Mouse (Mus musculus) adrenal gland, adult (tissue): ENCODE measurements around the gene Pdzrn4.

Experiments used
- DNase-seq, 2 experiments: peaks; one replicate each; pipeline ENCODE4 v3.0.0; 2022 to 2023; ENCODE audit warnings: low spot score in 1 of 2; ENCODE audit not compliant: inconsistent age in 2 of 2

Pdzrn4 gene

GRCm38 (mm10) chr15:92580742-92581383 lies 184.2 kb downstream of the Pdzrn4 start:
- DNase-seq = no peak

GRCm38 (mm10) chr15:92584357-92585138 lies 187.9 kb downstream of the Pdzrn4 start:
- no peak for DNase-seq

- no peak for DNase-seq
Measured at GRCm38 (mm10) chr15:92587431-92587830, 190.8 kb downstream of the Pdzrn4 start.

DNA sequence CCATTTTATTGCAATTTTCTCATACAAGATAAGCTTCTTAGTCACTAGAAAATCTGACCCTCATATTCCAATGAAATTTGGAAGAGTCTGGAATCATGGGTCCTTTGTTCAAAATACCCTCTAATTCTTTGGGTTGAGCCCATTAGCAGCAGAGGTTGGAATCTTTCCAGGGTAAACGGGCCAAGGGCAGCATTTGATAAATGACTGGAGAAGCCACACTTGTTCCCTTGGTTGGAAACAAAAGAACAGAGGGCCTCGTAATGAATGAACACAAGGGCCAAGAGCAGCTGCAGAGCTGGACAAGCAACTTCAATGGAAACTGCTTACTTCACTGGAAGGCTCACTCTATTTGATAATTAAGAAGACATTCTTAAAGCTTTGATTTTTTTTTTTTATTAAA lies 198.0 kb downstream of the Pdzrn4 start:
- DNase-seq = peak; percentile 21 to 69

- peak in 1 of 2 experiments; percentile 50 for DNase-seq
Measured at GRCm38 (mm10) chr15:92597011-92597780, 200.5 kb downstream of the Pdzrn4 start.

GRCm38 (mm10) chr15:92598380-92599295 lies 202.0 kb downstream of the Pdzrn4 start:
- peak in 1 of 2 experiments; percentile 43 for DNase-seq

DNA sequence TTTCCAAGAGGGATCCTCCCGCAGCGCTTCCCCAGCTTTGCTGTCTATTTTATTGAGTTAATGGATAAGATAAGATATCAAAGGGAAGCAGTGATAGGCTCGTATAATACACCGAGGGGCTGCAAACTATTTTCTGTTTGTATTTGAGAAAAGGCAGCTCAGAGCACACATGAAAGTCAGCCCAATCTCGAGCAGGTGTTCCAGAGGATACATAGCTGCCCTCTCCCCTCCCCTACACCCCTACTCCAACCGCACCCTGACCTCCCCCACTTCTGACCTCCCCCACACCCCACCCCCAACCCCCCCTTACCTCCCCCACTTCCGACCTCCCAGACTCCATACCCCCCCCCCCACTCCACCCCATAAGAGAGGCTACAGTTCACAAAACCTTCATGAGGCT lies 202.7 kb downstream of the Pdzrn4 start:
- no peak for DNase-seq

GRCm38 (mm10) chr15:92610866-92611265 lies 214.2 kb downstream of the Pdzrn4 start:
- DNase-seq = no peak

DNA sequence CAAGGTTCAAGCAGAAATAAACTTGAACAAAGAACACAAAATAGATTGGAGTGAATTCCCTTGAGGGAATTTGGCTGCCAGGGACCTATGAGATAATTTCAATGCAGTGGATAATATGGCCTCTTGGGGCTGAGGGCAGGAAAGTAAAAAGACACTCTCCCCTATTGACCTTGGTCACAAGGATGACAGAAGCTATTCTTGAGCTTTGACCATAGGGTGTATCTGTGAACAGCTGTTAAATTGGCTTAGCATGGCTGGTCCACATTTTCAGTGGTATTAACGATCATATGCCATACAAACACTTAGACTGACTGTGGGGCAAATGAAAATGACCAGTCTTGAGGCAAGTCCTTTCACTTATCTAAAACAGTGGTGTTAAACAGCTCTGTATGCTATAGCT lies 215.7 kb downstream of the Pdzrn4 start:
- DNase-seq = no peak

GRCm38 (mm10) chr15:92613228-92613627 lies 216.5 kb downstream of the Pdzrn4 start:
- DNase-seq = no peak

DNA sequence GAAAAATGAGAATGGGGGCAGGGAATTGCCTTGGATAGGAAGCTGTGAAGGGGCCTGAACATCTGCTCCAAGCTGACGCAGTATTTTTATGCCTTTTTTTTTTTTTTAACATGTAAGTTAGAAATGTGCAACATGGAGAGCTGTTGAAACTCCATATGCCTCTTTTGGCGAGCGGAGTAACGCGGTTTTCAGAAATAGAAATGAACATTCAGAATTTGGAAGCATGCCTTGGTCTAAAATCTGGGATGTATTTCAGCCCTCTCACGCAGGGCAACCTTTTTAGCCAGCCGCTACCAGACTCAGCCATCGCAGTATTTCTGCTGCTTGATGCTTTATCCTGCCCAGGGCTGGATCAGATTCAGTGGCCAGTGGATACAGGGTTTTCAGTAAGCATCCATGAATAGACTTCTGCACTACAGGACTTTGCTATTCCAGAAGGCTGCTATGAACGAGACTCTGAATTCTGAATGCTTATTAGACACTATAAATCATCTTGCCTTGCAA lies 225.1 kb downstream of the Pdzrn4 start:
- DNase-seq = no peak

DNA sequence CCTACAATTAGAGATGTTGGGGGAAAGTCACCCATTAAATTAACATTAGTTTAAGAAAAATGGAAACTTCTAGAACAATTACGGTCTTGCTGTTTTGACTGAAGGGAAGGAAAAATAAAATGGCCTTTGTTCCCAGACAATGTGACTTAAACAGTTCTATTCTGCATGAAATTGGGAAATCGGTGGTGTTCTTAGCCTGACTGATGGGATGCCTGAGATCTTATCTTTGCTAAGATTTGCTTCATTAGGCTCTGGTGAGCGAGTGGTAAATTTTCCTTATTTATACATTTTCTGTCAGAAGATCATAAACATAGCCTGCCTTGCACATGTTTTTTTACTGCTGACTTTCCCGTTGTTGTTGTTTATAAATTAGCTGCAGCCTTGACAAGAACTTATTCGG lies 225.6 kb downstream of the Pdzrn4 start:
- DNase-seq = no peak

- DNase-seq = no peak
Measured at GRCm38 (mm10) chr15:92629172-92629571, 232.5 kb downstream of the Pdzrn4 start.

- DNase-seq = peak; percentile 4 to 29
Measured at GRCm38 (mm10) chr15:92634044-92634610, 237.4 kb downstream of the Pdzrn4 start.

GRCm38 (mm10) chr15:92640212-92641082 lies 243.8 kb downstream of the Pdzrn4 start:
- DNase-seq = no peak

DNA sequence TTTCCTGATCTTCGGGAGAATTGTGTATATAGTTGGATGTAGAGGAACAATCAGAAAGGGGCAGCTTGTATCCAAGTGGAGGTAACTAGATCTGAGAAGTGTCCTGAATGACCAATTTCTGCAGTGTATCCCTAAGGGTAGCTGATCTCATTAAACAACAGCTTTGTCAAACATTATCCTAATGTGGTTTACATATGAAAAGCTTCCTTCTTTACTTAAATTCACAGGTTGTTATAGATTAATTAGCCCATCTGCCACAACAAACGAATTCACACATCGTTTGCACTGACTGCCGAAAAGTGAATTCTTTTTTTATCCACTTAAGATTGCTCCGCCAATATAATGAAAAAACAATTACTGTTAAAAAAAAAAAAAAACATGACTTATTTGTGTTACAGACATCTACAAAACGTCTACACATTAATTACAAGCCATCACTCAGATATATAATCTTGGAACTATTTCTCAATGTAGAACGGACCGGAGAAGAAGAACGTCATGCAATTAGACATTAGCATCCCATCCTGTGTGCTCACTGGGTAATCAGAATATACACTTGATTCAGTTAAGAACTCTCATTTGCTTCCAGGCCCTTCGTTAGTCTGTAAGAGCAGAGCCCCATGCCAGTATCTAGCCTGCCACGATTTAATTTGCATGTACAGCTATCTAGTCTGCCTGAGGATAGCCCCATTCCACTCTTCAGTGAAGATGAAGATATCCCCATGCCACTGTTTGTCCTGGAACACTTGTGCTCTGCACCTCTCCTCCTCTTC lies 274.8 kb downstream of the Pdzrn4 start:
- no peak for DNase-seq

GRCm38 (mm10) chr15:92676096-92676495 lies 279.4 kb downstream of the Pdzrn4 start:
- no peak for DNase-seq

- DNase-seq = no peak
Measured at GRCm38 (mm10) chr15:92678377-92678776, 281.7 kb downstream of the Pdzrn4 start.
